Mouse (Mus musculus) naive thymus-derived CD4-positive, alpha-beta T cell, adult 2 months (primary cell): ENCODE results near the gene Aanat.

ENCODE experiments used
- DNase-seq: peaks from one replicate; pipeline ENCODE4 v3.0.0-alpha.2; 2011; ENCODE audit warnings: low read depth

The Aanat gene

DNA sequence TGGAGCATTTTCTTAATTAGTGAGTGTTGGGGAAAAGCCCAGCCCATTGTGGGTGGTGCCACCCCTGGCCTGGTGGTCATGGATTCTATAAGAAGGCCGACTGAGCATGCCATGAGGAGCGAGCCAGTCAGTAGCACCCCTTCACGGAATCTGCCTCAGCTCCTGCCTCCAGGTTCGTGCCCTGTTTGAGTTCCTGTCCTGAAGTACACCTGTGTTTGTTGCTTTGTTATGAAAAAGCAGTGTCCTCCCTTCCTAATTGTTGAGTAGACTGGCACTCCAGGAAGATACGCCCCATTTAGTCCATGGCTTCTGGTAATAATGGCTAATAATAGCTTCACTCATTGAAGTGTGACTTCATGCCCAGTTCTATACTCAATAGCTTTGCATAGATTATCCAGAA is at the start of gene Aanat:
TSS of gene Aanat (plus strand) at position 123 of the 400 bp plus-strand sequence.
- DNase-seq = no peak

DNA sequence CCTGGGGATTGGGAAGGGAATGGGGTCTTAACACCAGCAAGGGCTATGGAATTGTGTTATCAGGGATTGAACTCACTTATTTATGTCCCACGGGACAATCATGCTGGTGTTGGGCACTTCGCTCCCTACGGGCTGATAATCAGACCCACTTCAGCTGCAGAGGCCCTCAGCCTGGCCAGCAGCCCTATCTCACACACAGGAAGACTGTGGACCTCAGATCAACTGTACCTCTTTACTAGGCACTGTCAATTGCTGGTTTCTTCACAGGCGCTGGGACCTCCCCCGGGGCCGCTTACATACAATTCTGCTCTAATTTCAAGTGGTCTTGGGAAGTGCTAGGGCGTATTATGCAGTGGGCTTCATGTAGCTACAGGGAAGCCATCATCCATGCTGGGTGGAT is 49.5 kb upstream of the Aanat start:
- no peak for DNase-seq

DNA sequence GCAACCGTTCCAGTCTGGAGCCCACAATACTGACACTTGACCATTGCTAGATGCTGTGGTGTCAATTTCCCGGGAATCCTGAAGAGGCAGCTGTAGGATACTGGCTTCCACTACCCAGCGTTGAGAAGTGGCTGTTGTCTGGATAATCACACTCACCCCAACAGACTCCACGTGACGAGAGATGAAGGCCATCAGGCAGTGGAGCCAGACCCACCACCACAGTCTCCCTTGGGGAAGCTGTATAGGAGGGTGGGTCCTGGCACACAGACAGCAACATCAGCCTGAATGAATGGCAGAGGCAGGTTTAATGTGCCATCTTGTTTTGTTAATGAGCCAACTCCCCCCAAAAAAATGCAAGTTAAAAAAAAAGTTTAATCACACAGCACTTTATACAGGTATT is 48.8 kb upstream of the Aanat start:
- DNase-seq = no peak

DNA sequence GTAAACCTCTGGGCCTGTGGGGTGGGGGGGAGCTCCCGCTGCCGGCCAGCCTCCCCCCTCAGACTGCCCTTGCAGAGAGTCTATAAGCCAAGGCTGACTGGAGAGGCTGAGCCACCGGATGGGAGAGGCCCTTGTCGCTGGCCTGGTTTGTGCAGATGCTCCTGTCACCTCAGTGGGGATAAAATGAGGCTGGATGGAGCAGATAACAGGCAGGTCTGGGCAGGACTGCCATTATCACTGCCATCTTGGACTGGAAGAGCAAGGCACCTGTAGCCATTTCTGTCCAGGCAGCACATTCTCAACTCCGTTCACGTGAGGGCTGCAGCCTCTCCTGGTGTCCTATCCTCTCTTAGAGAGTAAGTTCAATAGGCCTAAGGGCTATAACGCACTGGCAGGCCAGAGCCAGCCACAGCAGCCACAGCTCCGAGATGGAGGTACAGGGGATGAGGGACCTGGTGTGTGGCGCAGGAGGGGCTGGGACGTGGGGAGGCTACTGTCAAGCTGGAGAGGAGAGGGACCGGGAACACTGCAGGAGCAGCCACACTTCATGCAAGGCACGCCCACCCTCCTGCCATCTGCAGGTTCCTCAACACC is 48.0 kb upstream of the Aanat start:
- DNase-seq = no peak

DNA sequence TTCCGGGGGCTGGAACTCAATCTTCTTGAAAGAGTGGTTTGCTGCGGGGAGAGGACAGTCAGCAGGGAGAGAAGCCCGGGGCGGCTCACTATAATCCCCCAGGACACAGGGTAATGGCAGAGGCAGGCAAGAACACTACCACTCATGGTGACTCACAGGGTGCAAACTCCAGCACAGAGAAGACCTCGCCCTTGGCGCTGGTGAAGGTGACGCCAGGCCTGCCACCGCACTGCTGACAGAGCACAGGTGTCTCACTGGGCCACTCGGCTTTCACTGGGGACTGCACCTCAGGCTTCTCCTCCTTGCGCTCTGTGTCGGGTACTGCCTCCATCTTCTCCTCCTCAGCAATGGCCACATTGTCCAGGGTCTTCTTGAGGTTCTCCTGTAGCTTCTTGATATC is 45.0 kb upstream of the Aanat start:
- no peak for DNase-seq

DNA sequence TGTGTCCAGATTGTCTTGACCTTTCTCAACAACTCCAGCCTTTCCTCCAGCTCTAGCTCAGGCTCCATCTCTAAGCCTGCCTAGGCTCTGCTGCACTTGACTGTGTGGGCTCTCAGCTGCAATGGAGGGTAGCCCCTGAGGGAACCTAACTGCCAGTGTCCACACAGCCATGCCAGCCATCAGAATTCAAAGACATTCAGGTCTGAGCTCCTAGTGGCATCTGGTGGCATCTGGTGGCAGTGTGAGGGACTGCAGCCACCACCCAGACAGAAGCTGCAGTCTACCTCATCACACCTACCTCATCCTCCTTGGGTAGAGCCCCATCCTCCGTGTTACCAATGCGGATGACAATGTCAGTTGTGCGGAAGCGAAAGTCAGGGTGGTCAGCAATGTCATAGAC is 43.1 kb upstream of the Aanat start:
- DNase-seq = no peak

DNA sequence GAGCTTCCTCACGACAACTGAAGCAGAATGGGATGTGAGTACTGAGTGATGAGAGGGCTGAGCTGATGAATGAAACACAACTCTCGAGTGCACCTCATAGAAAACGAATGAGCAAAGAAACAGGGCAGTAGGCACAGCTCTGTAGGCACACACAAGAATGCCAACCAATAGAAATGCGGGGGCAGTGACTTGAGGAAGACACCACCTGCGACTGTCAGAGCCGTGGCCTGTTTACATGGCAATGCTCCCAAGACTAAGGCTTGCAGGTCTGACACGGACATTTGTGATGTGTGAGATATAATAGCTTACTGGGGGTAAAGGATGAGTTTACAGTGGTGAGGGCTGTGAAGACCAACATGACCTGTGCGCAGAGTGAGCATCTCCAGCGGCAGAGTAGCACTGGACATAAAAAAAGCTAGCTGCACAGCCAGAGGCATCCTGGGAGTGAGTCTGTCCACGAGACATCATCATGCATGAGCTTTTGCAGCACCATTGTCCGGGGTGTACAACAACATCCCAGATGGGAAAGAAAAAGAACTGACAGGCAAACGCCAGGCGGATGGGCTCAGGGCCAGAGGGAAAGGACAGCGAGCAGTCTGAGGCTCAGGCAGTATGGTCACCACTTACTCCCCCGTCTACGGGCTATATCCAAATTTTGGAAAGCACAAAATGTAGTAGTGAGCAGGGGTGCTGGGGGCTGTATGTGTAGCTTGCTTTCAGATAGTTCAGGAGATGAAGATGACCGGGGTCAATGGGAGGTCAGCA is 38.8 kb upstream of the Aanat start:
- no peak for DNase-seq

DNA sequence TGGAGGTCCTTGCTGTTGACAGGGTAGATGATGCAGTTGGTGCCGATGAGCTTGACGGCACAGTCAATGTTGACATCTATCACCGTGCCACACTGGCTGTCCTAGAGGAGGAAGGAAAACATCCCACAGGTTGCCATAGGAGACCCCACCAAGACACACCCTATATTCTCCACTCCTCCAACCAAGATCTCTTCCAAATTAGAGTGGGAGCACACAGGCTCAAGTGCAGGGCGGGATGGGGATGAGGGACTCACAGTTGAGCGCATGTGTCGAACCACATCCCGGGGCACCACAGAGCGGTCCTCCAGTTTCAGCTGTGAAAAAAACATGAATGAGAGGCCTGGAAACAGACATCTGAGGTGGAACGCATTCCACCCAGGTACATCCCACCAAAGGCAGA is 37.5 kb upstream of the Aanat start:
- DNase-seq = no peak

DNA sequence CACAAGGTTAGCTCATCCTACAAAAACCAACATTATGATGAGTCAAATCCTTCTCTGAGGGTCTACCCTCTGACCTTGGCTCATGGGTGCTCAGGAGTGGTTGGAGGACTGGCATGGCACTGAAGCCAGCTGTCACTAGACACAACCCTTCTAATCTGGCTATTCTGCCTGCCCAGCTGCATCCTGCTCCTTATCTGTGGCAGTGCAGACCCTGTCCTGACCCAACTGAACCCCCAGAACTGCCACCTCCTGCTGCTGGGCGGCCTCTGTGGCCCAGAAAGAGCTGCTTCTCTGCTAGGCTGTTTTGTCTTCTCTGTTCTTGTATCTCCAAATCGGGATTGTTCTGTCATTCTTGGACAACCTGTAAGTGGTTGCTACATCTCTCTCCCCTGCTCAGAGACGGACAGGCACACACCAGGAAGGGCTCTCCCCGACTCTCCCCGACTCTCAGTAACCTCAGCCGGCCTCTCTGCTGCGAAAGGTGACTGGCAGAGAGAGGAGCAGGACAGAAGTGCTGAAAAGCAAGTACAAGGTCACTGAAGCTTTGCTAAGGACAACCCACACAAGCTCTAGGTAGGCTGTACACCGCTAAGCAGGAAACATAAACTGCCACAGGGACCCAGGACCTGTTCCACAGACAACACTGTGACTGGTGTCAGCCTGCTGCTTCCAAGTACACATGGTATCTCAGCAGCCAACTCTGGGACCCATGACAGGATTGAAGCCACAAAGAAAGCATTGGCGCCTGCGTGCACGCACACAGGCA is 36.8 kb upstream of the Aanat start:
- DNase-seq = no peak

DNA sequence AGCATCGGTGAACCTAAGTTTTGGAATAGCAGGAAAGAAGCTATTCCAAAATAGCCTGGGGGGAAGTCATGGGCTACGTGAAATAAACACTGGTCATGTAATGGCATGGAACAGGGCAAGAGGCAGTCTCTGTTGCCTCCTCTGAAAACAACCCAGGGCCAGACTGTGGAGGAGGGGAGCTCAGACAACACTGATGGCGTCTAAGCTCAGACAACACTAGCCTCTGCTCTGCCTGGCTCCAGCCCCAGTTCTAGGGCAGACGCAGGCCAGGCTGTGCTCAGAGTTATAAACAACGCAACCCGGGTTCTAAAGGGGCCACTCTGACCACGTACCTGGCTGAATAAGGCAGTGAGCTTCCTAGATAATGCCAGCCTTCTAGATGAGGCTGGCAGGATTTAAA is 35.5 kb upstream of the Aanat start:
- no peak for DNase-seq

DNA sequence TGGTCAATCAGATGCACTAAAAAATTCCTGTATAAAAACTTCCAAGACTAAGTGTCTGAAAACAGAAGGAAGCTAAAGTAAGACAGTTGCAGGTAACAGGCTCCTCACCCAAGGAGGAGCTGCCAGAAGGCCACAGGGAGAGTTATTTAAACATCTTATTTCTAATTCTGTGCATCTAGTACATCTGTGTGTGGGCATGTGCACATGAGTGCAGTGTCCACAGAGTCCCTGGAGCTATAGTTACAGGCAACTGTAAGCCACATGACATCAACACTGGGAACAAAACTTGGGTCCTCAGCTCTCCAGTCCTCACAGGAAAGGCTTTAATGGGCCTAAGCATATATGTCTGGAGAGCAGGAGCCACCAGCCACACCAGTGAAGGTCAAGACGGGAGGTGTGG is 34.0 kb upstream of the Aanat start:
- DNase-seq = no peak

DNA sequence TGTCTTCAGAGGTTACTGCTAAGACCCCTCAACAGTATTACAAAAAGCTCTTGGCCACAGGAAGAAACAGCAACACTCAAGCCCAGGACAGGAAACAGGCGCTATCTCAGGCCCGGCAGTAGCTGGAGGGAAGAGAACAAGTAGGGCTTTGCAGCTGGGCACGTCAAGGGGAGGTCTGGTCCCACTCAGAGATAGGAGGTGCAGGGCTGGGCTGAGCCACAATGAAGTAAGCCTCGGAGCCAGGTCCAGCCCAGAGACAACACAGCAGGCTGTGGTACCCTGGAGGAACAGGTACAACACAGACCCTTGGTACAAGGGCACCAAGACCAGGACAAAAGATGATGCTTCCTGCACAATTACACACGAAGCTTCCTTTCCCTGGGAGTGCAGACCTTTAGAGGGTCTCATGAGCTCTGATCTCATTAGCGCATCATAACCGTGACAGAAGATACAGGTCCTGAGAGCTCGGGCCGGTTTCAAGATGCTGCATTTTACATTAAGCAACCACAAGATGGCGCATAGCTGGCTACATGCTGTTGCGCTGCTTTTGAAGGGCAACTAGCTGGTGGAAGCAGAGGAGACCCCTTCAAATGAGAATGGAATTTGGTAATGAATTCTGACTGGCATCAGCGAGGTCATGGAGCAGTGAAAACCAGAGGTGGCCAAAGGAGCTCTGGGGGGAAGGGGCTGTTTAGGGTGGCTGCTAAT is 31.9 kb upstream of the Aanat start:
- peak; percentile 75 for DNase-seq

DNA sequence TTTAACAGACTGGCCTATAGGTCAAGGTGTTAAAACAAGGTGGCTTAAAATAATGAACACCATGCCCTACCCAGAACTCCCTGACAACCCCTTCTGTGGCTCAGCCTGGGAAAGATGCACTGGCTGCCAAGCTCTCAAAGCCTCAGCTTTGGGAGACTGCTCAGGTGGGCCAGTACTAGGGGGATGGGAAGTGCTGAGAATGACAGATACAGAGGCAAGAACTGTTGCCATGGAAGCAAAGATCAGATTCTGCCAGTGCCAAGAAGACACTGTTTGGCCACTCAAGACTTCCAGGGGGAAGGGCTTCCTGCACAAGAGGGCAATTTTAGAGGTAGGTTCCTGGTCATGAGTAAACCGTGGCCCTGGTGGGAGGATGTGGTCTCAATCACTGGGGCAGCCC is 30.7 kb upstream of the Aanat start:
- no peak for DNase-seq

DNA sequence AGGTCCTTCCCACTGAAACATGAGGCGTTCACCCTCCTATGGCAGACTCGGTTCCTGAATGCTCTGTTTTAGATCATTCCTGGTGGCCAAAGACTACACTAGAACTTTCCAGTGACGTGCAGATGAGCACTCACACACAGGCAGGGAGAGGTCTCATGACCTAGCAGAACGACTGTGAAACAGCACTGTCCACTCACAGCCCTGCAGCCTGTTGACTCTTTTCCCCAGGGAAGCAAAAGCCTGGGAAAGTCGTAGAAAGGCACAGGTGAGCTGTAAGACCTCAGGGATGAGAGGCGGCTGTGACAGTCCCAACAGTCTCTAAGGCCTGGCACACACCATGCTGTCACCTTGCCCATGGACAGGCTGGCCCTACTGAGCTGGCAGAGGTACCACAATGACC is 29.9 kb upstream of the Aanat start:
- DNase-seq = no peak

DNA sequence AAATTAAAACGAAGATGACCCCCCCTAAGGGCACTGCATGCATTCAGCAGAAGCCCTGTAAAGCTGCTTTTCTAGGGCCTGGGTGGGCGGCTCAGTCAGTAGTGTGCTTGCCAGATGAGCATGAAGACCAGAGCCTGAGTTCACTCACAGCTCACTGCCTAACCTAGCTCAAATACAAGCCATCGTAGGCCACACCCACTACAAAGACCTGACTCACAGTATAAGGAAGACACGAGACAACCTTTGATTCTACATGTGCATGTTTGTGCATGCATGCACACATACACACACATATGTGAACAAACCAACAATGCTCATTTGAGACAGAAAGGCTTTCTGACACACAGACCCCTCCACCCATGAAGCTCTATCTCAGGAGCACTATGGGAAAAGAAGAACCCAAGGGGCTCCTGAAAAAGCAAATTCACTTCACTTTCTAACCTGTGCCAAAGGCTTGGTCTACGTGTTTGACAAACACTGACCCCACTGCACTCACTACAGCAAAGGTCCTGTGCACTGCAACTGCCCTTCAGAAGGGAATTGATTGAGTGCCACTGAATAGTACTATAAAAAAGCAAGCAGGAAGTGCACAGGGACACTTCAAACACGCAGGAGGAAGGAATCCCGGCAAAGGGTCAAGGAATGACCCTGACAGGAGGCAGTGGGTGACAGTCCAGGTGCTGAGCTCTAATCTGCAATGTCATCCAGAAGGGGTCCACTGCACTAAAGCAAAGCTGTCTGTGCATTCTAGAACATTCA is 20.8 kb upstream of the Aanat start:
- no peak for DNase-seq

DNA sequence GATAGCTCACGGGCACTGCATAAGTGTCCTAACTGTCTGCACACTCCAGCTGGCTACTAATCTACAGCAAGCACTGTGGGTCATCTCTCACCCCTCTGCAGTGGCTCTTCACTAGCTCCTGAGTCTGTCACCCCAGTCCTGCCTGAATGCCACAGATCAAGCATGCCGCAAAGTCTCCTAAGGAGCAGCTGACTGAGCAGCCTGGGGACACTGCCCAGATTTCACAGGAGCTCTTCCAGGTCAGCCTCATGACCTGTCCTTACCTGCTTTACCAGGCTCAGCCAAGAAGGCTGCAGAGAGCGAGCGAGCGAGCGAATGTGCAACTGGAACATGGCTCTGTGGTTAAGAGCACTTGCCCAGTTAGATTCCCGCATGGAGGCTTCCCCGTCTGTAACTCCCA is 18.7 kb upstream of the Aanat start:
- no peak for DNase-seq

DNA sequence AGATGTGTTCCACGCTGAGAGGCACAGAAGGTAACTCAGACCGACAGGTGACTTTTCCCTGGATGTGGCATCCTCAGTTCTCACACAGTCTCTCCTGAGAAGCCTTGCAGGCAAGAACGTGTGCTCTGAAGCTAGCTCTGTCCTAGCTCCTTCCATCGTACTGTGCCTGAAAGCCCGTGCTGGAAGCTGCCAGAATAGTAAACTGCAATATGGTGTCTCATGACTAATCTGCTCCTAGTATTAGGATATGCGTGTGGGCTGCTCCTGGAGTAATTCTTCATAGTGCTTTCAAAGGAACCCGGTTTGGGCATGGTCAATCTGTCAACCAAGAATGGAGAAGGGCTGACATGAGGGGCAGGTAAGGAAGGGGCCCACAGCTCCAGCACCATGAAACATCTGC is 15.4 kb upstream of the Aanat start:
- no peak for DNase-seq

DNA sequence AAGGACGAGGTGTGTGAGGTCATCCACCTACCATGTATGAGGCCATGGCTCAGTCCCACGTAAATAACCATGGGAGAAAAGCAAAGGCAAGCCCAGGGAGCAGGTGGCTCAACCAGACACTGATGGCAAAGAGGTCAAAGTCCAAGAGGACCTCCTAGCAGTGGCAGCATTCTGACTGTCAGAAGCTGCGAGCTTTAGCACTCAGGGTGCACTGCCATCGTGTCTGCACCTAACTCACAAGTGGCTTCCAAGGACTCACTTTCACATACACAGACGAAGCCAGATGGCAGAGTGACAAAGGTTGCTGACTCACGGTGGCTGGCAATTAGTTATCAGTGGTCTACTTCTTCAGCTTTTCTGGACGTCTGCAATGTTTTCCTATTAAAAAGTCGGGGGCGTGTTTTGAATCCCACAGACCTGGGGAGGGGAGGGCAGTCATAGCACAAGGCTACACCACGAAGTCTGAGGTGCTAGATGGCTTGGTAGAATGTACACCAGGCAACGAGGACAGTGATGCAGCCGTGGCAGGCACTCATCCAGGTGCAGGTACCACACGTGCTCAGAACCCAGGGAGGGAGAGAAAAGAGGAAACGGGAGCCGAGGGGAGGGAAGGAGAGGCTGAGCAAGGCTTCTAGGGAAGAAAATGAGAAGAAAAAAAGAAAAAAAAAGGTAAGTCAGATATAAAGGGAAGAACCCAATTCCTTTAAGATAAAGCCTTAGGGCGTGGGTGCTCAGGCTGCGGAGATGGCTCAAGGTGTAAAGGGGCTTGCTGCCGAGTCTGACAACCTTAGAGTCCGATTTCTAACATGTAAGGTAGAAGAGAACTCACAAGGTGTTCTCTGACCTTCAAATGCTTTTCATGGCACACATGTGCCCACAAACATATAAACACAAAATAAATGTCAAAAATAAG is 14.2 kb upstream of the Aanat start:
- DNase-seq = no peak

DNA sequence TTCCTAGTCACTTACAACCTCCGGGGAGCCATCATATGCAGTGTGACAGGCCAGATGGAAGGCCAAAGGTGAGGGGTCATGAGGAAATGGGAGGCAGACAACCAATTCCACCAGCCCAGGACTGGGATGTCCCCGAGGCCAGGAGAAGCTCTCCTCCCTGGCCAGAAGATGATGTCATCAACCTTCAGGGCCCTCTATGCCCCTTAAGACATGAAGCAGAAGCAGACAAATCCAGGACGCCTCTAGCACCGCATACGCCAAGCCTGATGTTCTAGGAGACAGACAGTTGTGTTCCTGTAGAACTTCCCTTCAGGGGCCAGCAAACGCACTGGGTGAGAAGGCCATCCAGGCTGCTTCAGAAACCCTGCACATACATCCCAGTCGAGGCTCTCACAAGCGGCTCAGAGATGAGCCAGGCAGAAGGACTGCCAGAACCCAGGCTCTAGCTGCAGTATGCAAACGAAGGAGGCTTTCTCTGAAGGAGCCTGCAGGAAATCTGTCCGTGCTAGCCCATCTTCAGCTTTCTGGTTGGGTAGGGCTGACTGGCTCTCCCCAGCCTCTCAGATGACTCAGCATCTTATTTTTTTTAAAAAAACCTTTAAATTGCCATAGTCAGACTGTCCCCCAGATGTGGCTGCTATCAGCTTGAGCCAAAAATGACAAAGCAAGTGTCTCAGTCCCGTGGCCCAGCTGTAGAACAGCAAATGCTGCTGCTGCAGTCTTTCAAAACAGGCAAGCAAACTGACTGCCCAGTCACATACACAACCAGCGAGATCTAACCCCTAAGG is 13.3 kb upstream of the Aanat start:
- no peak for DNase-seq

DNA sequence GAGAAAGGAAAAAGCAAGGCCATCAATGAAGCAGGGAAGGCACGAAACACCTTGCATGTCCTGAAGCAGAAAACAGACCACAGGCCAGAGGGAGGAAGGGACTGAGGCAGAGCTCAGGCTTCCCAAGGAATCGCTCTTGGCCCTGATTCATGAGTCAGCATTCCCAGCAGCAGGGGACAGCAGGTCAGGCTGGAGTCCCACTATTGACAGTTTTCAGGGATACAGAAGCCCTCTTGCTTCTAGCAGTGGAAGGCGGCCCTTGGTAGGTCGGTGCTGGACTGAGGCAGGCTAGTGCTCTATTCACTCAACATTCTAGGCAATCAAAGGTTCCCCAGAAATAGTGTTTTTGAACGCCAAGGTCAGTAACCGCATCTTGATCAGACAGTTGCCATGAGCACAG is 11.7 kb upstream of the Aanat start:
- DNase-seq = no peak
